Mouse (Mus musculus) stomach, postnatal 0 days (tissue): Measurements from ENCODE around the gene Ahrr. TPM values are rescaled to one million over a fixed set of nuclear protein-coding genes. Genes with fewer than 3 reads are reported as not detected.

Experiments used
- ATAC-seq: fragments of 200-750 bp; cut with Nextera tagmentation; 2 replicates; pipeline ENCODE4 v1.8.0; 2017; ENCODE audit not compliant: low FRiP score, low TSS enrichment
- DNase-seq: peaks from one replicate; pipeline ENCODE4 v3.0.0-alpha.2; 2016; ENCODE audit warnings: low spot score
- H3K27ac ChIP-seq: fragments of 300-500 bp; sonication (generic); replicated peaks from 2 replicates; pipeline ENCODE4 v1.5.1; 2014; ENCODE audit warnings: mild to moderate bottlenecking, control low read depth
- H3K27me3 ChIP-seq: fragments of 300-500 bp; sonication (generic); 2 replicates; pipeline ENCODE4 v1.6.1; 2014; ENCODE audit warnings: low read length; ENCODE audit not compliant: control insufficient read depth, insufficient read depth
- H3K36me3 ChIP-seq: fragments of 300-500 bp; sonication (generic); 2 replicates; pipeline ENCODE4 v1.6.1; 2014; ENCODE audit warnings: low read length, mixed read lengths; ENCODE audit not compliant: control insufficient read depth, insufficient read depth
- H3K4me1 ChIP-seq: fragments of 300-500 bp; sonication (generic); replicated peaks from 2 replicates; pipeline ENCODE4 v1.6.1; 2014; ENCODE audit warnings: antibody characterized with exemption; ENCODE audit not compliant: control insufficient read depth, insufficient read depth
- H3K4me2 ChIP-seq: fragments of 300-500 bp; sonication (generic); replicated peaks from 2 replicates; pipeline ENCODE4 v1.6.1; 2014; ENCODE audit warnings: low read depth, mild to moderate bottlenecking, control low read depth, moderate library complexity
- H3K4me3 ChIP-seq: fragments of 300-500 bp; sonication (generic); 2 replicates; pipeline ENCODE4 v1.5.1; 2014; ENCODE audit warnings: low read depth, low read length, control low read depth
- H3K9ac ChIP-seq: fragments of 300-500 bp; sonication (generic); 2 replicates; pipeline ENCODE4 v1.6.1; 2014; ENCODE audit warnings: mild to moderate bottlenecking, low read length, control low read depth, mixed read lengths
- H3K9me3 ChIP-seq: fragments of 300-500 bp; sonication (generic); 2 replicates; pipeline ENCODE4 v1.6.1; 2016; ENCODE audit warnings: low read length; ENCODE audit not compliant: control insufficient read depth
- CTCF ChIP-seq: IDR thresholded peaks from 2 replicates; pipeline ENCODE4 v1.5.1; 2016; ENCODE audit warnings: antibody characterized with exemption, low read depth, mild to moderate bottlenecking, moderate library complexity
- EP300 ChIP-seq: optimal IDR thresholded peaks from 2 replicates; pipeline ENCODE3; 2016; ENCODE audit warnings: antibody characterized with exemption
- WGBS: fragments of 180-500 bp; shearing (Covaris S2); extraction: QIAGEN DNeasy Blood & Tissue Kit; methylation state at CpG from one replicate; pipeline ENCODE4 v1.1.7; 2014; 5-methylcytosine and 5-hydroxymethylcytosine counted together
- polyA plus RNA-seq: library from polyadenylated mRNA; unstranded; fragments of >200 nt; fragmentation: Nextera tagmentation; extraction: Ambion mirVana; gene quantifications from 2 replicates; pipeline ENCODE4 v1.2.1, GENCODE M21; 2015

Ahrr gene
- polyA plus RNA-seq, result 0.47 and 0.53 TPM in 2 replicates

DNA sequence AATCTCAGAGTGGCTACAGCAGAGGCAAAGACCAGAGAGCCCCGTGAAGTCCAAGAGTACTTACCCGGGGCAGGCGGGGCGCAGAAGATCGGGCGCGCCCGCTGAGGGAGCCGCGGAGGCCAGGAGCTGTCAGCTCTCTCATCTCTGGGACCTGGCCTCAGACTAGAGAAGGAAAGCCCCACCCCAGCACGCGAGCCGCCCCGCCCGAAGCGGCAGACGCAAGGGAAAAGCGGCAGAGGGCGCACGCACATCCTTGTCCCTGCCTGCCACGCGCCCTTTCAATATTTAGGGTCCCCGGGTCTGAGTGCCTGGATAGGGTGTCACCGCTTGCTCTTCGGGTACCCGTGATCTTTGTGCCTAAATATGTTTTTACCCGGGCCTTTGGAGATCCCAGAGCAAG, at the start of gene Ahrr:
Ahrr (minus strand) TSS at position 165 of the 400 bp plus-strand sequence.
- Histone ChIP-seq H3K36me3 (no peaks in the 10 kb centered on the region), H3K27ac (no peak within 1 kb of the TSS), H3K4me3 (peak within 1 kb of the TSS; percentile 20; the same call in 1 of the 2 replicates), H3K27me3 (no peaks in the 10 kb centered on the region), H3K9me3 (no peaks in the 10 kb centered on the region), H3K4me2 (peak within 1 kb of the TSS; percentile 39), H3K9ac (peak within 1 kb of the TSS; percentile 35; the same call in 1 of the 2 replicates), H3K4me1 (0 out of 2 replicates have a peak, but pooled peaks cover 3% of the 10 kb centered on the region)
- peak; percentile 47; the same call in 1 of the 2 replicates for ATAC-seq
- WGBS, result 0% methylated on average over 27 of the region's 27 CpGs
- DNase-seq, result peak; percentile 67
- TF ChIP-seq CTCF (peak; percentile 67), EP300 (no peak)

DNA sequence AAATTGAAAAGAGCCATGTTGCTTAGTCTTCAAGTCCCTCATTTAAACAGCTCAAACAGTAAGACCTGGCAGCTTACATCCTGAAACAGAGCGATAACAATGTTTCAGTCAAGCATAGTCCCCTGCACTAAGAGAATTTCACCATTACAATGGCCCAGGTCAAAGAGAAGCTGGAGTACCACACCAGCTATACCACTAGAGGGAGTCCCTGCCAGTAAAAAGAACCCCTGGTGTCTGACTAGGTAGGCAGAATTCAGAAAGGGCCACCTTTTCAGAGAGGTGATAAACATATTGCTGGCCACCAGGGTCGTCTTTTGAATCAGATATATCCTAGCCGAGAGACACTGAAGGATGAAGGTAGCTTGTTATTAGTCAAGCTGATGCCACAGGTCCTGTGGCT, 48.9 kb upstream of the Ahrr start:
- DNase-seq, result peak; percentile 50
- Histone ChIP-seq H3K9ac (no peak overlapping the region), H3K9me3 (no peaks in the 10 kb centered on the region), H3K36me3 (peaks cover 13% of the 10 kb centered on the region), H3K27me3 (no peaks in the 10 kb centered on the region), H3K27ac (no peak overlapping the region), H3K4me3 (no peak overlapping the region), H3K4me1 (no peaks in the 10 kb centered on the region), H3K4me2 (no peak overlapping the region)
- TF ChIP-seq CTCF (peak; percentile 85), EP300 (no peak)
- ATAC-seq, result peak; percentile 81
- WGBS, result 42% methylated on average over 3 of the region's 3 CpGs

DNA sequence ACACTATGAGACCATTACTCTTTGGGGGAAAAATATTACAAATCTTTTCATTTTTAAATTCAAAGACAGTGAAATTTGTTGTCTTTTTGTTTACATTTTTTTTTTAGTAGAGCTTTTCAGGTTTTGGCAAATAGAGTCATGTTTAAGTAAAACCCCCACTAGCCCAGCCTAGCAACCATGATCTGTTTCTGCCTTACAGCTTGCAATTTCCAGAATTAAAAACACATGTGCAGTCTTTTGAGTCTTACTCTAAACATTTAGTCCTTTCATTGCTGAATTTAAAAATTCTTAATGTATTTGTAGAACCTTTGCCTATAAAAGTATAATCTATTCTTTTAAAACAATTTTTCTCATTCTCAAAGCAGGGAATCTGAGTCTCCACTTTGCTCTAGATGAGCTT, 37.2 kb upstream of the Ahrr start:
- H3K4me2 ChIP-seq, result no peak overlapping the region
- DNase-seq (no peak), ATAC-seq (no peak)
- H3K4me3 ChIP-seq, result no peak overlapping the region
- H3K9ac ChIP-seq, result no peak overlapping the region
- no peak for TF ChIP-seq EP300
- no peaks in the 10 kb centered on the region for H3K9me3 ChIP-seq
- no peaks in the 10 kb centered on the region for H3K27me3 ChIP-seq
- H3K4me1 ChIP-seq, result no peaks in the 10 kb centered on the region
- H3K36me3 ChIP-seq, result peaks cover 32% of the 10 kb centered on the region
- no peak overlapping the region for H3K27ac ChIP-seq

DNA sequence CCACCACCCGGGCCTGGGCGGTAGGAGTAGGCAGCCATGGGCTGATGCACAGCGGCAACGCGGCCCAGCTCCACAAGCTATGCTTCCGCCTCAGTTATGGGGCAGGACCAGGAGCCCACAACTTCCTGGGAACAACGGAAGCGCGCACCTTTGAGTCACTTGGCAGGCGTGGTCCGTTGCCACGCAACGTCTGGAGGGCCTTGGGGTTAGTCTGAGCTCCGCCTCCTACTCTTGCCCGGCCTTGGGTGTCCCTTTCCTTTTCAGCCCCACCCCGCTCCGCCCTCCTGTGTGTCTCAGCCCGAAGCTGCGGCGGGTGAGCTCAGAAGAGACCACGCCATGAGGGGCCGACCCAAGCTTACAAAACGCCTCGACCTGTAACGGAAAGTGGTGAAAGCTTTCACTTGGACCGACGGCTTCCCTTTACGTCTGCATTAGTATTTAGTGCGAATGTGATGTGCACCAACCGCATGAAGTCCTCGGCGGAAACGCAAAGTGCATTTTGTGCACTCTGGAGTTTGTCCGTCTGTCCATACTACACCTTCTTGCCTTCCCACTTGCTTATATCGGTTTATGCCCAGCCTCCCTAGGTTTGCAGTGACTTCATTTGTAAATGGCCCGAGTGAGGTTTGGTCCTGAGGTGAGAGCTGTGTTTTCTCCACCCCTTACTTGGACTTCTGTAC, 25.2 kb upstream of the Ahrr start, which contains the start of gene Pdcd6:
Pdcd6 (minus strand) TSS at position 411 of the 680 bp plus-strand sequence.
- ATAC-seq (peak; percentile 99), DNase-seq (peak; percentile 98)
- H3K9ac ChIP-seq, result peak within 1 kb of the TSS; percentile 91
- H3K9me3 ChIP-seq, result no peaks in the 10 kb centered on the region
- no peaks in the 10 kb centered on the region for H3K4me1 ChIP-seq
- peak within 1 kb of the TSS; percentile 89 for H3K4me3 ChIP-seq
- H3K4me2 ChIP-seq, result peak within 1 kb of the TSS; percentile 78
- H3K27me3 ChIP-seq, result no peaks in the 10 kb centered on the region
- WGBS, result under 1% methylated on average over 36 of the region's 36 CpGs
- H3K27ac ChIP-seq, result peak within 1 kb of the TSS; percentile 89
- no peak for TF ChIP-seq EP300
- TF ChIP-seq CTCF, result no peak
- peaks cover 9% of the 10 kb centered on the region for H3K36me3 ChIP-seq

DNA sequence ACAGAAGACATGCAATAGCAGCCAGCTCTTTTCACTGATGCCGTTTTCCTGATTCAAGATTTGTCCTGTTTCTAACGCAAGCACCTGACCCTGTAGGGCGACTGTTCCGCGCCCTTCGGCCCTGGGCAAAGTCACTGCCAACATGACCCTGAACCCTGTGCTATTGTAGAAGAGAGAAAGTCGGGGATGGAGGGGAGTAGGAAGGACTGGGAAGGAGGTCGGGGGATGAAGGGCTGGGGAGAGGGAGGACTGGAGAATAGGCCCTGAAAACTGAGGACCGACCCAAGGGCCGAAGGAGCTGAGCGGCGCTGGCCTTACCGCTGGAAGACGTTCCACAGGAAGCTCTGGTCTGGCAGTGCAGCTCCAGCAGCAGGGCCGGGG, 24.6 kb upstream of the Ahrr start:
- H3K36me3 ChIP-seq, result peaks cover 3% of the 10 kb centered on the region; the same call in 1 of the 2 replicates
- WGBS, result 2% methylated on average over 15 of the region's 15 CpGs
- H3K27ac ChIP-seq, result peak overlapping the region; percentile 89
- ATAC-seq, result no peak; the same call in 1 of the 2 replicates
- H3K4me2 ChIP-seq, result peak overlapping the region; percentile 78
- no peaks in the 10 kb centered on the region for H3K27me3 ChIP-seq
- H3K9me3 ChIP-seq, result no peaks in the 10 kb centered on the region
- no peak for DNase-seq
- TF ChIP-seq CTCF (no peak), EP300 (no peak)
- peak overlapping the region; percentile 89 for H3K4me3 ChIP-seq
- H3K4me1 ChIP-seq, result no peaks in the 10 kb centered on the region
- peak overlapping the region; percentile 91 for H3K9ac ChIP-seq

DNA sequence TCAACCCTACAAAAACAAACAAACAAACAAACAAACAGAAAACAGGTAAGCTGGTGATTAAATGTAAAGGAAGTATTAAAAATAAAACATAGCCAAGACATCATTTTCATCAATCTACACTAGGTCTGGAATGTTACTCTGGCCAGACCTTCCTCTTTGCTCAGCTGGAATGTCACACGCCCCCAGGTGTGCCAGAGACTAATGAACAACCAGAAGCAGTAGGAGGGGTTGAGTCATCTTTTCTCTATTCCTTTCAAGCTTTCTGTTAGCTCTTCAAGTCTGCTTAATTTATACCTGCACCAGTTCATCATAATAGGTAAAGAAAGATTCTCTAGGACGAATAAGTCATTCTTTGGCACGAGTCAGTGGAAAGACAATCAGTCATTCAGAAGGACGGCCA, 24.3 kb upstream of the Ahrr start:
- TF ChIP-seq CTCF (no peak), EP300 (no peak)
- DNase-seq, result no peak
- peak overlapping the region; percentile 89 for H3K27ac ChIP-seq
- no peak for ATAC-seq
- WGBS, result 9% methylated on average over 4 of the region's 4 CpGs
- H3K4me3 ChIP-seq, result peak overlapping the region; percentile 89
- H3K4me1 ChIP-seq, result no peaks in the 10 kb centered on the region
- no peaks in the 10 kb centered on the region for H3K27me3 ChIP-seq
- peaks cover 3% of the 10 kb centered on the region; the same call in 1 of the 2 replicates for H3K36me3 ChIP-seq
- peak overlapping the region; percentile 91 for H3K9ac ChIP-seq
- H3K9me3 ChIP-seq, result no peaks in the 10 kb centered on the region
- peak overlapping the region; percentile 78 for H3K4me2 ChIP-seq
